Mouse (Mus musculus) skeletal muscle tissue, postnatal 0 days (tissue): ENCODE data around the gene 2010300C02Rik. TPM values are rescaled to one million over a fixed set of nuclear protein-coding genes. Genes with fewer than 3 reads are reported as not detected.

Experiments
- polyA plus RNA-seq: library from polyadenylated mRNA; unstranded; fragments of >200 nt; fragmentation: Nextera tagmentation; extraction: Ambion mirVana; gene quantifications from 2 replicates; pipeline ENCODE4 v1.2.1, GENCODE M21; 2015

2010300C02Rik gene
- polyA plus RNA-seq: 0.21 and 0.44 TPM in 2 replicates

GRCm38 (mm10) chr1:37719761-37720640 is at the start of gene 2010300C02Rik:
2010300C02Rik (minus strand) TSS chr1:37720085.

Other genes starting within 250 kb of the 2010300C02Rik start
- 2.4 and 2.8 TPM in 2 replicates for gene Mgat4a, start 179.1 kb downstream of the 2010300C02Rik start, polyA plus RNA-seq
- gene Tsga10, start 146.3 kb upstream of the 2010300C02Rik start, polyA plus RNA-seq: 3.5 and 4.1 TPM in 2 replicates
- gene Lipt1, start 151.7 kb upstream of the 2010300C02Rik start, polyA plus RNA-seq: 10.2 and 12.0 TPM in 2 replicates
- 7.5 and 9.9 TPM in 2 replicates for gene Mitd1, start 170.3 kb upstream of the 2010300C02Rik start, polyA plus RNA-seq
- 389 and 482 TPM in 2 replicates for gene Mrpl30, start 170.4 kb upstream of the 2010300C02Rik start, polyA plus RNA-seq
- gene Lyg2, start 196.4 kb upstream of the 2010300C02Rik start, polyA plus RNA-seq: not detected in 2 replicates
- gene Lyg1, start 237.7 kb upstream of the 2010300C02Rik start, polyA plus RNA-seq: not detected in 2 replicates